Mouse (Mus musculus) lung, postnatal 0 days (tissue): ENCODE data around the gene Tmem59.

ENCODE experiments used
- CTCF ChIP-seq: IDR thresholded peaks from 2 replicates; pipeline ENCODE4 v1.5.1; 2016; ENCODE audit warnings: antibody characterized with exemption, mild to moderate bottlenecking
- EP300 ChIP-seq: IDR thresholded peaks from 2 replicates; pipeline ENCODE4 v1.6.1; 2016; ENCODE audit warnings: antibody characterized with exemption, mild to moderate bottlenecking, control low read depth

DNA sequence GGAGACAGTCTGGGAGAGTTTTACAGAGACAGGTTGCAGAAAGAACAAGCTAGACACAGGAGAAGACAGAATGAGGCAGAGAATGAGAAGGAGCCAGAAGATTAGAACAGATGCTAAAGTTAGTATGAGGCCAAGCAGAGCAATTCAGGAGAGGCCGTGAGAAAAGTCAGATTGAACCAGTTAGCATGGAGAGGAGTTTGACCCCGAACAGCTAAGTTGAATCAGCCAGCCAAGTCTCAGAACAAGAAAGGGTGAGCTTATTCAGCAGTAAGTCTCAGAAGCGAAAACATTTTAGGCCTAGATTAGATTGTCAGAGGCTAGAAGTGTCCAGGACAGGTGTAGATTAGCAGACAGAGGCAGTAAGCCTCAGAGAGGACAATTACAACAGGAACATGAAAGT lies 41.7 kb upstream of the Tmem59 start:
- TF ChIP-seq CTCF: no peak
- no peak for TF ChIP-seq EP300
